Mouse (Mus musculus): ENCODE data around the gene Ogt.

The Ogt gene

GRCm38 (mm10) chrX:101639741-101640166, at the start of gene Ogt:
TSS of gene Ogt (plus strand) at chrX:101640060.
- peak; percentile 87 to 92 for DNase-seq

DNA sequence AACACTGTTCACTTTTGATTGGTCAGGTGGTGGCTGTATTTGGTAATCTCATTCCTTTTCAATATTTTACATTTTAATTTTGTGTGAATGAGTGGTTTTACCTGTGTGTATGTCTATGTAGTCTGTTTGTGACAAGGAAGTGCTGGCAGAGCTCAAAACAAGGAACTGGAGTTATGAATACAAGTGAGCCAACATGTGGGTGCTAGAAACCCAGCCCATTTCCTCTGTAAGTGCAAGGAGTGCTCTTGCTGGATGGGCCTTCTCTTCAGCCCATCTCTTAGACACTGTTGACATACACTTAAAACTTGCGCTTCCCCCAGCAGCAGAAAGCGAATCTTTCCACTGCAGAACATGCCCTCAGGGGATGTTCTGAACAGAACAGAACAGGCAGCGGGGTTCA, 23.7 kb upstream of the Ogt start:
- no peak for DNase-seq

DNA sequence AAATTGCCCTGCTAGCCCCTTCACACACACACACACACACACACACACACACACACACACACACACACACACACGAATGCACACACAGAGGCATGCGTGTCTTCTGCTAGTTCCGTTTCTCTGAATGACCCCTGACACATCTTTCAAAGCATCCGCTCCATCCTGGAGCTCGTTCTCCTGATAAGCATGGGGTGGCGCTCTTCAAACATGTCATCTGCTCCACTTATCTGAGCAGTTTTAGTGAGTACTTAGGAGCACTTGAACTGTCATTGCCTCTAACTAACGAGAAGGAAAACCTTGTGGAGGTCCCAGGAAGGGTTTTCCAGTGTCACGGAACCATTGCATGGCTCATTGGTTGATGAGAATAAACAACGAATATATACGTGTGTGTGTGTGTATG, 22.0 kb upstream of the Ogt start:
- DNase-seq, result no peak

GRCm38 (mm10) chrX:101620317-101620716, 19.5 kb upstream of the Ogt start:
- no peak for DNase-seq

GRCm38 (mm10) chrX:101622539-101622938, 17.3 kb upstream of the Ogt start:
- DNase-seq, result no peak

DNA sequence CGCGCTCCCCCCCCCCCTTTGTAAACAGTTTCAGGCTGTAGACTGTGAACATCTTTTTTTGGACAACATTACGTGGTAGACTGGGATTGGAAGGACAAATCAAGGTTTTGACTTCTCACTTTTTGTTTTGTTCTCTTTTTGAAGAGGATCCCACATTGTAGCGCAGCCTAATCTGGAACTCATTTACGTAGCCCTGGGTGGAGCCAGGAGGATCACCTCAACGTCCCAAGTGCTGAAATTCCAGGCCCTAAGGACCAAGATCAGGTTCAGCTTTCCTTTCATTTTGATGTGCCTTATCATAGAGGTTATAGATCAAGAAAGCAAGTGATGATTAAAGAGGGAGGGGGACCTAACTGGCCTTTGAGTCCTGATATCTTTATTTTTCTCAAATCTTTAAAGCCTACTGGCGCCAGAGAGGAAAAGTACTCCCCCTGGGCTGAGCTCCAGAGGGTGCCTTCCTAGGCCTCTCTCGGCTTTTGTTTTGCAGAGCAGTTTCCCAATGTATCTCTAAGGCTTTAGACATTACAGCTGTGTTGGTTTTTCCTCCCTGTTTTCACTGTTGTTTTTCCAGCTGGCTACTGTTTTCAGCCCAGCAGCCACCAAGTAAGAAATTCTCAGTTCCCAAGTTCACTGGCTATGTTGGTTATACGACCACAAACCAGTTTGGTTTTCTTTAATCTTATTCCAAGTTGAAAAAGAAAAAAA, 2.9 kb upstream of the Ogt start:
- no peak for DNase-seq

GRCm38 (mm10) chrX:101638856-101639255, 1.0 kb upstream of the Ogt start:
- no peak for DNase-seq

DNA sequence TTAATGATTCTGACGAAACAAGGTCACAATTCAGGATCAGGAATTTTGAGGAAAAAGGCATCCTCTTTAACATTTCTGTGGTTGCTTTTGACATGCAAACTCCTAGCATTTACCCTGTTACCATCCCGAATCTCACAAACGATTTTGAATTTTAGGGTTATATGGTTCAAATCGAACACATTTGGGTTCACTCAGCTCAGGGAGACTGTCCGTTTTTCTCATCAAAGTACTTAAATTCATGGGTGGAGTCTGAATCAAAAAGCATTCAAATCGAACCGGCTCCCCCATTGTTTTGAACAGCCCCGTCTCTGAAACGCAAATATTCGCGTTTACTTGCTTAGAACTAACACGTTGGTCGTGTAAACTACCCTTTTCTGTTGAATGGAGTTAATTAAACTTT, 554 bp upstream of the Ogt start:
- DNase-seq, result peak in 1 of 2 experiments; percentile 20

DNA sequence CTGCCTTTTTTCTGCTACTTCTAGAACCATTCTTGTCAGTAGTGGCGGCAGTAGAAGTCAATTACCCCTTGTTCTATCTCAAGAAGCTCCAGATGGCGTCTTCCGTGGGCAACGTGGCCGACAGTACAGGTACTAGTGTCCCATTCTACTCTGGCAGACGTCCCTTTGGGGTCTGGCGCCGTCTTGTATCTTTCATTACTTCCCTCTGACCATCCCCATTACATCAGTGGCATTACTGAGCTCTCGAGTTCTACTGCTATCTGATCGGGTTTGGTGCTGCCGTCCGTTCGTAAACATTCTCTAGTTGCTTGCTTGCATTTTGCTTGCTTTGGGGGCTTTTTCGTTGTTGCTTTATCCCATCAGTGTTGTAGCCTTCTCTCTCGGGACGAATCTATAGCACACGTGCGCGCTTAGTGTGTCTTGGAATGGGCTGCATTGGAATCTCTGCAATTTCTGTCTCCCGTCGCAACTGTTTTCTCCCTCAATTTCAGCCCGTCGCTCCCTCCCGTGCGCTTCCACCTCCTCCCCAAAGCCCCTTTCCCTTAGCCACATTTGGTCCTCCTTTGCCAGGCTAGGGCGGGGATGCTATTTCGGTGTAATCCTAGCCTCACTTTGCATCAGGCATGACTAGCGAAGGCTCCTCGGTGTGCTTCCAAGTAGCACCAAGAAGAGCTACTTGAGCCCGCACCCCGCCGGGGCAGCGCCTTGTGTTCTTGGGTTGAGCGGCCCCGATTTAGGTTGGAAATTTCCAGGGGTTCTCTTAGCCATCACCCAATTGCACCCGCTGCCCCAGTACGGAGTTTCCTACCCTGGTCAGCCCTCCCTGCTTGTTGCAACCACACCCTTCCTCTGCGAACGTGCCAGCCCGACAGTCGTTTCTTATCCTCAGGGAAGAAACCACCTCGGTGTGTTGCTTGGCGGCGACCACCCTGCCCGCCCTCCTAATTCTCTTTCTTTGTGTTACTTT, 617 bp downstream of the Ogt start:
- peak; percentile 22 to 33 for DNase-seq

- DNase-seq, result no peak
Observed at GRCm38 (mm10) chrX:101641161-101641530, 1.3 kb downstream of the Ogt start.

DNA sequence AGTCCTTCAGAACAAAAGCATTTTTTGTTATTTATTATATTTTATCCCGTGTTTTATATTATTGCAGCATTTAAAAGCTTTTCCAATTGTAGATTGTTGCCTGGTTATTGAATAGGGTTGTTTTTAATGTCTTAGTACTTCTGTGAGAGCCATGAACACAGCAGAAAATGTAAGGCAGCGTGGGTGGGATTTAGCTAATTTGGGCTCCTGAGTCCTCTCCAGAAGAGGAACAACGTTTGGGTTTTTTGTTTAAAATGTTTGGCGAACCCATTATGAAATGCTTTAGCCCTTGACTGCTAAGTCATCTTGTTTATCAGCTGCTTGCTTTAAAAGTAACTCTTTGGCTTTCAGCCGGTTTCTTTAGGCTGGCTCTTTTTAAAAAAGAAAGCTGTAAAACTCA, 2.2 kb downstream of the Ogt start:
- no peak for DNase-seq

DNA sequence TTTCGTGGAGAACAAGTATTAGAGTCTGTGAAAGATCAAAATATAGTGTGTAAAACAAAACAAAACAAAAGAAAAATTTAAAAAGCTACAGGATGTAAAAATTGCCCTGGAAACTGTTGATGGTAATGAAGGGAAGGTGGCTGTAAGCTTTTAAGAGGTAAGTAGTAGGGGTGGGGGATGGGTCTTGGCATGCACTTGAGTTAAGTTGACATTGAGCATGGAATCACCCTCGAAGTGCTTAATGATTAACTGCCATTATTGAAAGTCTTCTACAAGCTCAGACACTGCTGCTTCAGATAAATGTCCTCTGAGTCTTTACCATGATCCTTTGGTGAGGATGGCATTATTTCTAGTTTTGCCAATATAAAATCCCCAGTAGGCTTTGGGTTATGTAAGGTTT, 5.4 kb downstream of the Ogt start:
- DNase-seq, result no peak

GRCm38 (mm10) chrX:101646621-101647020, 6.8 kb downstream of the Ogt start:
- no peak for DNase-seq

- no peak for DNase-seq
Observed at GRCm38 (mm10) chrX:101695686-101696085, 55.8 kb downstream of the Ogt start.

DNA sequence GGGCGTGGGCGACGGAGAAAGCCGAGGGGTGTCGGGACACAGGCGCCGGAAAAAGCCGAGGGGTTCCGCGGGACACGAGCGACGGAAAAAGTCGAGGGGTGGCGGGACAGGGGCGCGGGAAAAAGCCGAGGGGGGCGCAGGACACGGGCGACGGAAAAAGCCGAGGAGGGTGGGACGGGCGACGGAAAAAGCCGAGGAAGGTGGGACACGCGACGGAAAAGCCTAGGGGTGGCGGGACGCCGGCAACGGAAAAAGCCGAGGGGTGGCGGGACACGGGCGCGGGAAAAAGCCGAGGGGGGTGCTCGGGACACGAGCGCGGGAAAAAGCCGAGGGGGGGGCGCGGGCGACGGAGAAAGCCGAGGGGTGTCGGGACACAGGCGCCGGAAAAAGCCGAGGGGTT, 57.7 kb downstream of the Ogt start:
- no peak for DNase-seq

GRCm38 (mm10) chrX:101698232-101698631, 58.4 kb downstream of the Ogt start:
- no peak for DNase-seq

DNA sequence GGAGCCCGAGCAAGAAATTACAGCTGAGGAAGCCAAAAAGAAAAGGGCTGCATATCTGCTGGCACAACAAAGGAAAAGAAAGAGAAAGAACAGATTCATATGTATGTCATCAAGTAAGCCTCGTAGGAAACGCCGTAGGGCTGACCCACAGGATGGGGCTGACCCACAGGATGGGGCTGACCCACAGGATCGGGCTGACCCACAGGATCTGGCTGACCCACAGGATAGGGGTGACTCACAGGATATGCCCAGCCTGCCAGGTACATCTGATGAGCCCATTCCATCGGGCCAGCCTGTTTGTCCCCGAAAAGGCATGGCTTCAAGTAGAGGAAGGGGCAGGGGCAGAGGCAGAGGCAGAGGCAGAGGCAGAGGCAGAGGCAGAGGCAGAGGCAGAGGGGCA, 65.3 kb downstream of the Ogt start:
- no peak for DNase-seq

DNA sequence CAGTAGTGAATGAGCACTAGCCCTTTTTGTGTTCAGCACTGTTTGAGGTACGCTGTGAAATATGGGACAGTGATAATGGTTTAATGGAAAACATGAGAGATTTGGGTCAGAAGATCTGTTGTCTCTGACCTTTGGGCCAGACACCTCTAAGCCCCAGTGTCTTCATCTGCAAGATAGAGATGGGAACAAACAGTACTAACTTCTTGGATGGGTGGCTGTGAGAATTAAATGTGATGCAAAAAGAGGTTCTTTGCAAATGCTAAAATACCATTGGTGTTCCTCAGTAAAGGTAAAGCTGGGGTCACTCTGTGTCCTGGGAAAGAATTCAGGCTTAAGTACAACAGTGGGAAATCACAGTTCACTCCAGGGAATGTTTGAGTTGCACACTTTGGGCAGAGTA, 80.5 kb downstream of the Ogt start:
- no peak for DNase-seq

DNA sequence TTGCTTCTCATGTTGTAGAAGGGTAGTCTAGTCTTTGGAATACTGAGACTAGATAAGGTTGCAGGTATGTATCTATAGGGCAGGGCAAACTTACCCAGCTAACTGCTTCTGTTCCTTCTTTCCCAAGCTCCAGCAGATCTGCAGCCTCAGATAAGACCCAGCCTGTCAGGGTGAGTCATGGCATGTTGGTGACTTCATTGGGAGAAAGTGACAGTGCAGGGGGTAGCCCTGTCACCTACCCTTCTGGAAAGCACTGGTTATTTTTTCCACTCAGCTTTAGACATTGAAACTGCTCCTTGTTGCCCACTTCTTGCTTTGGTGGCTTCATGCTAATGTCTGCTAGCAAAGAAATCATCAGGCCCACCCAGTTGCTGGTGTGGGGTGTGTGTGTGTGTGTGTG, 90.2 kb downstream of the Ogt start:
- DNase-seq, result no peak

DNA sequence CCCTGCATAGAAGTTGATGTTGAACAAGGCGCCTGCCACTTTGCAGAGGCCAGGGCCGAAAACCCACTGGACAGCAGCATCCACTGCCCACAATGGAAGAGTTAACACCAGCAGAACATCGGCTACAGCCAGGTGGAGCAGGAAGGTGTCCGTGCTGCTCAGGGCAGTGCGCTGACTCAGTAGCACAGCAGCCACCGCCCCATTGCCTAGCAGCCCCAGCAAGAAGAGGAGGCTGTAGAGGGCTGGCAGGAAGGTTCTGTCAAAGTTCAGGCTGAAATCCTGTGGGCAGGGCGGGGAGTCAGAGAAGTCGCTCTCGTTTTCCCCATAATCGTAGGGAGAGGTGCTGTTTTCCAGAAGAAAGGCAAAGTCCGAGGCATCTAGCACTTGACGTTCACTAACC, 92.8 kb downstream of the Ogt start:
- no peak for DNase-seq

DNA sequence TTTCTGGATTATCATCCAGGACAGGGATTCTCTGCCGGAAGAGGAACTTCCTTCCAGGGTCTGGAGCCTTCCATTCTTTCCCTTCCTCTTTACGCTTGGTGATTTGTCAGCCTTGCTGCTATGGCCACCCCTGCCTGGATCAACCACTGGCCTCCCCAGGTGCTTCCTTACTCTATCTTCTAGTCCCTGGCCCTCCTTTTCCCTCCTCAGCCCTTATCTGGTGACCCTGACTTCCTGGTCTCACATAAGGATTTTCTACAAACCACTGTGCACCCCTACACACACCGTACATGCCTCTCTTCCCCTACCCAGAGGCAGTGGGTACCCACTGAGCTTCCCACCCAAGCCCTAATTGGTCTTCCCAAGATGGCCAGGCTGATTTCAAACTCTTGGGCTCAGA, 93.4 kb downstream of the Ogt start:
- no peak for DNase-seq

DNA sequence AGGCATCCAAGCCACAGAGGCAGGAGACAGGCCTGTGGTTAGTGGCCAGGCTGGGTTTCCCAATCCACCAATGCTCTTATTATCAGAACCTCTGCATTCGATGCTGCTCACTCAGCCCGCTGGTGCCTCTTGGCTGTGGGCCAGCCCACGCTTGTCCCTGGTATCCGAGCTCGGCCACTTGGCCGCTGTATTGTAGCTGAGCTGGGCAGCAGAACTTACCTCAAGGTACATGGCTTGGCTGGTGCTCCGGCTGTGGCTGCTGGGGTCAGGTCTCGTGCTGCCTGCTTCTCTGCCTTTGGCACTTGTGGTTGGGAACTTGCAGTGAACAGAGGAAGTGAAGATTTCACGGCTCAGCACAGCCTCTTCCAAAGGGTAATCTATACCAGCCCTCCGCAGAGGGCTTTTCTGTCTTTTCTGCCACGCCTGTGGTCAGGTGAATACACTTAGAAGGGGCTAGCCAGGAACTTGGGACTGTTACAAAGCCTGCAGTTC, 94.0 kb downstream of the Ogt start, which contains the start of gene Cxcr3:
Gene Cxcr3, minus strand, starts transcription at position 442 of the 492 bp plus-strand sequence.
- peak; percentile 17 to 22 for DNase-seq
